13 mouse cellular contexts compared by ENCODE assay signal in genomic region chr16:21818629-21819028, GRCm38 (mm10). TPM values are rescaled to one million over a fixed set of nuclear protein-coding genes. Genes with fewer than 3 reads are reported as not detected.
A peak's percentile ranks its signal among the peaks of the same experiment; 100 is the strongest.
DNase-seq lines count a peak whose midpoint lies in the region; ATAC-seq and TF ChIP-seq lines count a peak whose summit lies in the region.
"Had no signal": no experiment of that assay in that cellular context is flagged by ENCODE, and none has a peak within 500 bp of the region (broad histone marks: within the 10 kb centered on the region; RNA-seq: fewer than 3 reads in every experiment).

No protein-coding gene starts in this region.

- no peak for TF ChIP-seq POLR2A in myocyte (IDR thresholded peaks at IDR 0.05; ENCODE audit: insufficient read length, low read depth)

- no peak overlapping the region for H3ac ChIP-seq in myocyte (ENCODE audit: control insufficient read depth, insufficient read length)

- H3K4me2 ChIP-seq in liver, embryonic 12.5 days: no peak overlapping the region
- peak overlapping the region; percentile 33; the same call in 1 of the 2 replicates for H3K4me2 ChIP-seq in heart, embryonic 15.5 days
- peak overlapping the region; percentile 35 for H3K4me2 ChIP-seq in kidney, embryonic 16.5 days (replicated peaks; ENCODE audit: low read depth, low read length)
- H3K4me2 ChIP-seq in myocyte (ENCODE audit: low read depth): peak overlapping the region; percentile 74
- H3K4me2 ChIP-seq: midbrain, embryonic 11.5 days; neural tube, embryonic 15.5 days had no signal

- H3K36me3 ChIP-seq in liver, embryonic 12.5 days: no peaks in the 10 kb centered on the region
- H3K36me3 ChIP-seq in heart, embryonic 15.5 days: no peaks in the 10 kb centered on the region
- H3K36me3 ChIP-seq in kidney, embryonic 16.5 days (ENCODE audit: insufficient read depth, low read length): no peaks in the 10 kb centered on the region
- no peaks in the 10 kb centered on the region for H3K36me3 ChIP-seq in myocyte (ENCODE audit: control insufficient read depth, insufficient read depth)
- H3K36me3 ChIP-seq: neural tube, embryonic 15.5 days had no signal

- no peaks in the 10 kb centered on the region for H3K9me3 ChIP-seq in liver, embryonic 12.5 days (replicated peaks)
- no peaks in the 10 kb centered on the region for H3K9me3 ChIP-seq in heart, embryonic 15.5 days (replicated peaks)
- H3K9me3 ChIP-seq in kidney, embryonic 16.5 days (ENCODE audit: low read length): no peaks in the 10 kb centered on the region
- H3K9me3 ChIP-seq: hindbrain, embryonic 10.5 days; neural tube, embryonic 15.5 days had no signal

- WGBS in liver, embryonic 12.5 days (ENCODE audit: insufficient replicate concordance): 69% methylated on average over 8 of the region's 8 CpGs
- WGBS in heart, embryonic 15.5 days: 48% methylated on average over 8 of the region's 8 CpGs
- 23% methylated on average over 8 of the region's 8 CpGs for WGBS in kidney, embryonic 16.5 days

- H3K27ac ChIP-seq in liver, embryonic 12.5 days: no peak overlapping the region
- H3K27ac ChIP-seq in heart, embryonic 15.5 days: no peak overlapping the region; the same call in 1 of the 2 replicates
- H3K27ac ChIP-seq in kidney, embryonic 16.5 days (ENCODE audit: low read length): peak overlapping the region; percentile 32; the same call in 1 of the 2 replicates
- H3K27ac ChIP-seq: hindbrain, embryonic 10.5 days; neural tube, embryonic 15.5 days had no signal

- H3K27me3 ChIP-seq in liver, embryonic 12.5 days (replicated peaks): no peaks in the 10 kb centered on the region
- no peaks in the 10 kb centered on the region for H3K27me3 ChIP-seq in heart, embryonic 15.5 days
- H3K27me3 ChIP-seq in kidney, embryonic 16.5 days (ENCODE audit: insufficient read depth, low read length): no peaks in the 10 kb centered on the region
- no peaks in the 10 kb centered on the region for H3K27me3 ChIP-seq in myocyte (ENCODE audit: control insufficient read depth, insufficient read depth, insufficient read length)
- H3K27me3 ChIP-seq: neural tube, embryonic 15.5 days had no signal

- H3K4me3 ChIP-seq in liver, embryonic 12.5 days: no peak overlapping the region
- H3K4me3 ChIP-seq in heart, embryonic 15.5 days: no peak overlapping the region
- H3K4me3 ChIP-seq in kidney, embryonic 16.5 days (ENCODE audit: low read length): no peak overlapping the region
- H3K4me3 ChIP-seq in myocyte: no peak overlapping the region
- H3K4me3 ChIP-seq: hindbrain, embryonic 10.5 days; neural tube, embryonic 15.5 days had no signal

- intact Hi-C loops in left cerebral cortex, postnatal 10 days (cut with DNase I): loop anchor here (10.0 kb wide), 1 partner anchor 324 kb away; no protein-coding TSS in a partner anchor
- intact Hi-C loops in left cerebral cortex, postnatal 25 days (cut with DNase I): loop anchor here (5.0 kb wide), 1 partner anchor 331 kb away; no protein-coding TSS in a partner anchor

- H3K79me2 ChIP-seq in myocyte (ENCODE audit: control insufficient read depth, insufficient read depth): no peaks in the 10 kb centered on the region

- DNase-seq in liver: no peak
- DNase-seq in layer of hippocampus, adult 8-10 months (ENCODE audit: low spot score in 2 of 2): no peak
- DNase-seq in left cerebral cortex, postnatal 10 days (ENCODE audit: extremely low spot score in 1 of 2, low spot score in 2 of 2): no peak
- DNase-seq in left cerebral cortex, postnatal 25 days (ENCODE audit: low spot score in 2 of 2): no peak
- DNase-seq: layer of hippocampus, postnatal 36 days had no signal

- ATAC-seq in liver, embryonic 12.5 days: peak; percentile 55; the same call in 1 of the 2 replicates
- no peak for ATAC-seq in heart, embryonic 15.5 days (replicated peaks; ENCODE audit: insufficient number of reproducible peaks, insufficient read depth, low FRiP score, low read depth)
- ATAC-seq in kidney, embryonic 16.5 days (ENCODE audit: low FRiP score, low TSS enrichment): peak; percentile 79
- ATAC-seq: forebrain, embryonic 14.5 days had no signal

- peaks cover 14% of the 10 kb centered on the region for H3K4me1 ChIP-seq in liver, embryonic 12.5 days
- no peaks in the 10 kb centered on the region for H3K4me1 ChIP-seq in heart, embryonic 15.5 days (replicated peaks)
- H3K4me1 ChIP-seq in kidney, embryonic 16.5 days (ENCODE audit: insufficient read depth, low read length): peaks cover 22% of the 10 kb centered on the region
- H3K4me1 ChIP-seq: hindbrain, embryonic 10.5 days had no signal

- H3K9ac ChIP-seq in liver, embryonic 12.5 days: no peak overlapping the region
- H3K9ac ChIP-seq in heart, embryonic 15.5 days: no peak overlapping the region
- no peak overlapping the region for H3K9ac ChIP-seq in kidney, embryonic 16.5 days (replicated peaks; ENCODE audit: low read length)
- H3K9ac ChIP-seq: neural tube, embryonic 15.5 days had no signal

TF ChIP-seq in myocyte, 11 proteins besides CTCF, POLR2A, EP300 and RAD21:
- no peak for TF ChIP-seq MYOD1 (IDR thresholded peaks at IDR 0.05; ENCODE audit: control insufficient read depth in 1 of 3, insufficient read length in 2 of 3, low read depth in 2 of 3)
TF ChIP-seq in myocyte: peak in this region for 0.

RNA-seq across cellular contexts. Expression of gene Map3k13, which starts 24.5 kb away (rescaled TPM):
- polyA plus RNA-seq in liver, embryonic 12.5 days (2016; fragmentation: Nextera tagmentation; extraction: Ambion mirVana): 0.35 and 0.41 TPM in 2 replicates
- 0.60 and 0.85 TPM in 2 replicates for polyA plus RNA-seq in heart, embryonic 15.5 days (2015; fragmentation: Nextera tagmentation; extraction: Ambion mirVana)
- polyA plus RNA-seq in kidney, embryonic 16.5 days (2015; fragmentation: Nextera tagmentation; extraction: Ambion mirVana): 1.0 and 1.2 TPM in 2 replicates
- polyA plus RNA-seq in myocyte (2012; fragmentation: generic; extraction: Trizol): 0.31 TPM
- 10 to 100 TPM; 11.4 to 17.8 (median 15.0) TPM for total RNA-seq in layer of hippocampus, adult 8-10 months (2022)
- 10 to 100 TPM; 11.3 to 12.2 TPM for total RNA-seq in left cerebral cortex, postnatal 10 days (2021)
- total RNA-seq in left cerebral cortex, postnatal 25 days (2021): 10 to 100 TPM; 14.7 to 16.0 TPM

RNA-seq across cellular contexts. Expression of gene Ehhadh, which starts 31.0 kb away (rescaled TPM):
- polyA plus RNA-seq in liver, embryonic 12.5 days (2016; fragmentation: Nextera tagmentation; extraction: Ambion mirVana): 5.0 TPM in 2 replicates
- polyA plus RNA-seq in heart, embryonic 15.5 days (2015; fragmentation: Nextera tagmentation; extraction: Ambion mirVana): 2.4 and 3.1 TPM in 2 replicates
- 5.6 and 6.7 TPM in 2 replicates for polyA plus RNA-seq in kidney, embryonic 16.5 days (2015; fragmentation: Nextera tagmentation; extraction: Ambion mirVana)
- 0.11 TPM for polyA plus RNA-seq in myocyte (2012; fragmentation: generic; extraction: Trizol)
- 1 to 10 TPM; 1.7 to 2.5 (median 2.2) TPM for total RNA-seq in layer of hippocampus, adult 8-10 months (2022)
- total RNA-seq in left cerebral cortex, postnatal 10 days (2021): 1 to 10 TPM; 1.4 to 1.9 TPM
- 1 to 10 TPM; 1.5 to 1.7 TPM for total RNA-seq in left cerebral cortex, postnatal 25 days (2021)
